Mouse (Mus musculus): ENCODE data around the gene Thbs4. TPM values are rescaled to one million over a fixed set of nuclear protein-coding genes. Genes with fewer than 3 reads are reported as not detected.
"Not testable (repeated sequence)": the region's sequence is repeated elsewhere in the genome, so short reads cannot be mapped to it uniquely, and the experiment has no call there.

The Thbs4 gene
- 3.0 and 4.9 TPM in 2 replicates for total RNA-seq (2021)
- long read RNA-seq, partial matches to known transcripts = 0 of 1 reads
- long read RNA-seq, other reads (novel, unspliced or antisense) = 0 of 1 reads

- peak; percentile 13 for DNase-seq
Observed at GRCm38 (mm10) chr13:92794462-92795214, at the start of gene Thbs4. Gene Thbs4, minus strand, starts transcription at chr13:92794818.

- no peak for DNase-seq
Observed at GRCm38 (mm10) chr13:92833162-92833561, 38.5 kb upstream of the Thbs4 start.

GRCm38 (mm10) chr13:92828820-92829219 is 34.2 kb upstream of the Thbs4 start:
- DNase-seq = no peak

- DNase-seq = no peak
Observed at GRCm38 (mm10) chr13:92817357-92817756, 22.7 kb upstream of the Thbs4 start.

- no peak for DNase-seq
Observed at GRCm38 (mm10) chr13:92816329-92816728, 21.7 kb upstream of the Thbs4 start.

- not testable (repeated sequence) for DNase-seq
Observed at GRCm38 (mm10) chr13:92810592-92810991, 16.0 kb upstream of the Thbs4 start.

- no peak for DNase-seq
Observed at GRCm38 (mm10) chr13:92807849-92808248, 13.2 kb upstream of the Thbs4 start.

- DNase-seq = no peak
Observed at GRCm38 (mm10) chr13:92806785-92807184, 12.2 kb upstream of the Thbs4 start.

- no peak for DNase-seq
Observed at GRCm38 (mm10) chr13:92799306-92799925, 4.8 kb upstream of the Thbs4 start.

- no peak for DNase-seq
Observed at GRCm38 (mm10) chr13:92798830-92799229, 4.2 kb upstream of the Thbs4 start.

GRCm38 (mm10) chr13:92793636-92794035 is 982 bp downstream of the Thbs4 start:
- DNase-seq = no peak

GRCm38 (mm10) chr13:92791474-92791873 is 3.1 kb downstream of the Thbs4 start:
- DNase-seq = no peak

GRCm38 (mm10) chr13:92784311-92784710 is 10.3 kb downstream of the Thbs4 start:
- DNase-seq = no peak

GRCm38 (mm10) chr13:92783551-92783950 is 11.1 kb downstream of the Thbs4 start:
- DNase-seq = no peak

GRCm38 (mm10) chr13:92780927-92781326 is 13.7 kb downstream of the Thbs4 start:
- no peak for DNase-seq

- no peak for DNase-seq
Observed at GRCm38 (mm10) chr13:92780076-92780475, 14.5 kb downstream of the Thbs4 start.

GRCm38 (mm10) chr13:92778642-92779041 is 16.0 kb downstream of the Thbs4 start:
- DNase-seq = no peak

GRCm38 (mm10) chr13:92775916-92776315 is 18.7 kb downstream of the Thbs4 start:
- no peak for DNase-seq

GRCm38 (mm10) chr13:92774887-92775286 is 19.7 kb downstream of the Thbs4 start:
- no peak for DNase-seq

GRCm38 (mm10) chr13:92772500-92772899 is 22.1 kb downstream of the Thbs4 start:
- DNase-seq = no peak

GRCm38 (mm10) chr13:92771566-92771965 is 23.1 kb downstream of the Thbs4 start:
- no peak for DNase-seq

GRCm38 (mm10) chr13:92765454-92766242 is 29.0 kb downstream of the Thbs4 start:
- no peak for DNase-seq

GRCm38 (mm10) chr13:92762322-92762721 is 32.3 kb downstream of the Thbs4 start:
- no peak for DNase-seq
